Mouse (Mus musculus) heart, embryonic 11.5 days (tissue): ENCODE data around the gene Crx. TPM values are rescaled to one million over a fixed set of nuclear protein-coding genes. Genes with fewer than 3 reads are reported as not detected.

Experiments
- ATAC-seq: fragments of 200-750 bp; cut with Nextera tagmentation; replicated peaks from 2 replicates; pipeline ENCODE4 v1.8.0; 2017; ENCODE audit warnings: moderate library complexity; ENCODE audit not compliant: insufficient number of reproducible peaks, low FRiP score, low TSS enrichment
- H3K27ac ChIP-seq: fragments of 300-500 bp; sonication (generic); 2 replicates; pipeline ENCODE4 v1.5.1; 2014; ENCODE audit warnings: mild to moderate bottlenecking, low read depth, low read length
- H3K27me3 ChIP-seq: fragments of 300-500 bp; sonication (generic); 2 replicates; pipeline ENCODE4 v1.6.1; 2014; ENCODE audit warnings: mild to moderate bottlenecking, low read length, mixed read lengths; ENCODE audit not compliant: control insufficient read depth, insufficient read depth
- H3K36me3 ChIP-seq: fragments of 300-500 bp; sonication (generic); 2 replicates; pipeline ENCODE4 v1.6.1; 2014; ENCODE audit warnings: mild to moderate bottlenecking, low read length, moderate library complexity, mixed read lengths; ENCODE audit not compliant: control insufficient read depth, insufficient read depth
- H3K4me1 ChIP-seq: fragments of 300-500 bp; sonication (generic); 2 replicates; pipeline ENCODE4 v1.6.1; 2014; ENCODE audit warnings: low read length; ENCODE audit not compliant: control insufficient read depth, insufficient read depth
- H3K4me2 ChIP-seq: fragments of 300-500 bp; sonication (generic); 2 replicates; pipeline ENCODE4 v1.6.1; 2014; ENCODE audit warnings: mild to moderate bottlenecking, moderate library complexity
- H3K4me3 ChIP-seq: fragments of 300-500 bp; sonication (generic); 2 replicates; pipeline ENCODE4 v1.5.1; 2014; ENCODE audit warnings: low read depth, low read length
- H3K9ac ChIP-seq: fragments of 300-500 bp; sonication (generic); 2 replicates; pipeline ENCODE4 v1.6.1; 2014; ENCODE audit warnings: mild to moderate bottlenecking, low read depth, low read length, moderate library complexity
- H3K9me3 ChIP-seq: fragments of 300-500 bp; sonication (generic); replicated peaks from 2 replicates; pipeline ENCODE4 v1.6.1; 2016; ENCODE audit warnings: low read length; ENCODE audit not compliant: control insufficient read depth
- WGBS: fragments of 180-500 bp; shearing (Covaris S2); extraction: QIAGEN DNeasy Blood & Tissue Kit; methylation state at CpG from one replicate; pipeline ENCODE4 v1.1.7; 2014; ENCODE audit not compliant: insufficient replicate concordance; 5-methylcytosine and 5-hydroxymethylcytosine counted together
- polyA plus RNA-seq: library from polyadenylated mRNA; unstranded; fragments of >200 nt; fragmentation: Nextera tagmentation; extraction: Ambion mirVana; gene quantifications from 2 replicates; pipeline ENCODE4 v1.2.1, GENCODE M21; 2014

Gene Crx
- not detected in 2 replicates for polyA plus RNA-seq

- H3K27me3 ChIP-seq, result no peaks in the 10 kb centered on the region
- WGBS, result 31% methylated on average over 4 of the region's 4 CpGs
- no peaks in the 10 kb centered on the region for H3K9me3 ChIP-seq
- H3K4me2 ChIP-seq, result no peak within 1 kb of the TSS
- no peaks in the 10 kb centered on the region for H3K36me3 ChIP-seq
- no peak for ATAC-seq
- no peak within 1 kb of the TSS for H3K9ac ChIP-seq
- no peak within 1 kb of the TSS for H3K27ac ChIP-seq
- no peaks in the 10 kb centered on the region for H3K4me1 ChIP-seq
- H3K4me3 ChIP-seq, result no peak within 1 kb of the TSS
These were observed at the start of gene Crx for GRCm38 (mm10) chr7:15879756-15880155. Crx (minus strand) TSS chr7:15879968.

- peak within 1 kb of the TSS; percentile 87 for H3K4me2 ChIP-seq
- peak; percentile 91 for ATAC-seq
These were observed 42.5 kb upstream of the Crx start, which contains the start of gene Selenow for GRCm38 (mm10) chr7:15922220-15922773. Selenow (minus strand) TSS chr7:15922402.

GRCm38 (mm10) chr7:15921796-15922195 is 42.0 kb upstream of the Crx start:
- peak; percentile 62 for ATAC-seq
- H3K36me3 ChIP-seq, result peaks cover 23% of the 10 kb centered on the region
- H3K9ac ChIP-seq, result peak overlapping the region; percentile 89
- peaks cover 14% of the 10 kb centered on the region for H3K4me1 ChIP-seq
- WGBS, result 2% methylated on average over 10 of the region's 10 CpGs
- H3K27me3 ChIP-seq, result no peaks in the 10 kb centered on the region
- H3K4me3 ChIP-seq, result peak overlapping the region; percentile 81
- peak overlapping the region; percentile 81 for H3K27ac ChIP-seq
- H3K9me3 ChIP-seq, result no peaks in the 10 kb centered on the region
- peak overlapping the region; percentile 87 for H3K4me2 ChIP-seq

More at GRCm38 (mm10) chr7:15922220-15922773, 42.5 kb upstream of the Crx start, which contains the start of gene Selenow:
- Histone ChIP-seq H3K9ac (peak within 1 kb of the TSS; percentile 89), H3K4me3 (peak within 1 kb of the TSS; percentile 81), H3K27me3 (no peaks in the 10 kb centered on the region), H3K36me3 (peaks cover 19% of the 10 kb centered on the region), H3K4me1 (peaks cover 14% of the 10 kb centered on the region), H3K9me3 (no peaks in the 10 kb centered on the region), H3K27ac (peak within 1 kb of the TSS; percentile 81)
- WGBS, result under 1% methylated on average over 33 of the region's 33 CpGs

GRCm38 (mm10) chr7:15920645-15921190 is 41.0 kb upstream of the Crx start:
- WGBS, result 66% methylated on average over 6 of the region's 6 CpGs
- H3K4me2 ChIP-seq, result peak overlapping the region; percentile 87
- no peaks in the 10 kb centered on the region for H3K27me3 ChIP-seq
- ATAC-seq, result no peak
- no peaks in the 10 kb centered on the region for H3K9me3 ChIP-seq
- H3K4me1 ChIP-seq, result peaks cover 14% of the 10 kb centered on the region
- H3K27ac ChIP-seq, result no peak overlapping the region
- peaks cover 23% of the 10 kb centered on the region for H3K36me3 ChIP-seq
- H3K9ac ChIP-seq, result peak overlapping the region; percentile 89; the same call in 1 of the 2 replicates
- peak overlapping the region; percentile 81 for H3K4me3 ChIP-seq

- WGBS, result 87% methylated on average over 9 of the region's 9 CpGs
- peak overlapping the region; percentile 87 for H3K4me2 ChIP-seq
- H3K4me3 ChIP-seq, result peak overlapping the region; percentile 81; the same call in 1 of the 2 replicates
- no peak overlapping the region for H3K9ac ChIP-seq
- no peaks in the 10 kb centered on the region for H3K9me3 ChIP-seq
- no peaks in the 10 kb centered on the region for H3K27me3 ChIP-seq
- no peak overlapping the region for H3K27ac ChIP-seq
- ATAC-seq, result no peak
- peaks cover 23% of the 10 kb centered on the region for H3K36me3 ChIP-seq
- peaks cover 14% of the 10 kb centered on the region for H3K4me1 ChIP-seq
These were observed 40.2 kb upstream of the Crx start for GRCm38 (mm10) chr7:15919947-15920346.

- no peak overlapping the region for H3K27ac ChIP-seq
- H3K27me3 ChIP-seq, result no peaks in the 10 kb centered on the region
- no peak overlapping the region for H3K4me3 ChIP-seq
- H3K9me3 ChIP-seq, result no peaks in the 10 kb centered on the region
- peaks cover 14% of the 10 kb centered on the region for H3K4me1 ChIP-seq
- H3K36me3 ChIP-seq, result peaks cover 23% of the 10 kb centered on the region
- H3K9ac ChIP-seq, result no peak overlapping the region
- no peak for ATAC-seq
- H3K4me2 ChIP-seq, result no peak overlapping the region
These were observed 38.6 kb upstream of the Crx start for GRCm38 (mm10) chr7:15918371-15918770.

GRCm38 (mm10) chr7:15916996-15917395 is 37.2 kb upstream of the Crx start:
- Histone ChIP-seq H3K4me1 (peaks cover 14% of the 10 kb centered on the region), H3K9me3 (no peaks in the 10 kb centered on the region), H3K9ac (no peak overlapping the region), H3K4me2 (no peak overlapping the region), H3K27ac (no peak overlapping the region), H3K4me3 (no peak overlapping the region), H3K36me3 (peaks cover 23% of the 10 kb centered on the region), H3K27me3 (no peaks in the 10 kb centered on the region)
- no peak for ATAC-seq
- WGBS, result 85% methylated on average over 4 of the region's 4 CpGs

GRCm38 (mm10) chr7:15916134-15916723 is 36.5 kb upstream of the Crx start:
- Histone ChIP-seq H3K9me3 (no peaks in the 10 kb centered on the region), H3K36me3 (peaks cover 23% of the 10 kb centered on the region), H3K4me1 (peaks cover 11% of the 10 kb centered on the region), H3K9ac (no peak overlapping the region), H3K4me3 (no peak overlapping the region), H3K27ac (no peak overlapping the region), H3K4me2 (no peak overlapping the region), H3K27me3 (no peaks in the 10 kb centered on the region)
- WGBS, result 79% methylated on average over 3 of the region's 3 CpGs
- no peak for ATAC-seq
